Mouse (Mus musculus) kidney, adult 18-20 months (tissue): ENCODE measurements at regions not wholly inside any gene's neighbourhood (a gene's known extent, or its start where the extent isn't known, plus 50 kb on each side); places are given as distances from the start of the nearest gene placed in this dataset.

Experiments
- DNase-seq: peaks from one replicate; pipeline ENCODE4 v3.0.0; 2021

DNA sequence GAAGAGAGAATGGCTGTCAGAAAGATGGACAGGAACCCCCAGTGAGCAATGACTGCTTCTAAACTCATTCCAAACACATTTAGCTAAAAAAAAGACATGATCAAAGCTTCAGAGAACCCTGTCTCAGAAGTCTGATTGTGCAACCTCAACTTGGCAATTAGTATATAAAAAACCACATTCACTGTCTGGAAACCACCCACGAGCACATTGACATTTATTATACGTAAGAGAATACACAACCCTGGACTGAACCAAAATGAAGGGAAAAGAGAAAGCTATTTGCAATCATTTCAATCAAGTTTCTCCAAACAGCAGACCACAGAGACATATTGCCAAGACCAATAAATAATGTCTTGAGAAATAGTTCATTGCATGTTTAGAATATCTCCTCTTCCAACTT, 820.7 kb upstream of the Adgrl2 start:
- no peak for DNase-seq

DNA sequence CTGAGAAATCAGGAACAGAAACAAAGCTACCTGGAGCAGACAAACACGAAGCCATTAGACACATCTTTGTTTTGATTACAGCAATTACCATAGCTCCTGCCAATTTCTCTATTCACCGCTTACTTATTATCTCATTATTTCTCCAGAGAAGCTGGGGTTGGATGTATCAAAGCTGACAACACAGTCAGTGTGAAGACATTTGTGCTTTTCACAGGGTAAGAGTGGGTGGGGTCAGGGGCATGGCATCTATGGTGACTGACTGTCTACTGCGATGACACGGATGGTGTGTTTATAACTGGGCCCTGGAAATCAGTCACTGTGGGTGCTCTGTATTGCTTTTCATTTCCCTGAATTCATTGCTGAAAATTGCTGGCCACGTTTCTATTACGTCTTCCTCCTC, 815.0 kb upstream of the Adgrl2 start:
- DNase-seq = no peak

DNA sequence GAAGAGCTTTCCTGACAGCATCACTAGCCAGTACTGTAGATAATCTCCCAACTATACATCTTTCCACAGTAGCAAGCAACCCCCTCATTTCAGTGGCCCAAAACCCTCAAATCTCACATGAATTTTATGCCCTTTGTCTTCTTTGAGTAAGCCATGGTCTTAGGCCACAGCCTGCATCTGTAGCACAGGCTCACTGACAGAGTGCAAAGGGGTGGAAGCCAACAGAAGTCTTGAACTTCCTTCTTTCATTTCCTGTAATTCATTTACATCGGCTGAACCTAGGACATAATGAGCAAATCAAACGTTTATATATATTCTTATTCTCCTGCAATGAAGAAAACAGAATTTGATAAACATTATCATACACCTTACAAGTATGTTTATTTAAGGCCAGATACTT, 805.8 kb upstream of the Adgrl2 start:
- no peak for DNase-seq

- no peak for DNase-seq
Measured at GRCm38 (mm10) chr3:149791593-149791992, 801.2 kb upstream of the Adgrl2 start.

DNA sequence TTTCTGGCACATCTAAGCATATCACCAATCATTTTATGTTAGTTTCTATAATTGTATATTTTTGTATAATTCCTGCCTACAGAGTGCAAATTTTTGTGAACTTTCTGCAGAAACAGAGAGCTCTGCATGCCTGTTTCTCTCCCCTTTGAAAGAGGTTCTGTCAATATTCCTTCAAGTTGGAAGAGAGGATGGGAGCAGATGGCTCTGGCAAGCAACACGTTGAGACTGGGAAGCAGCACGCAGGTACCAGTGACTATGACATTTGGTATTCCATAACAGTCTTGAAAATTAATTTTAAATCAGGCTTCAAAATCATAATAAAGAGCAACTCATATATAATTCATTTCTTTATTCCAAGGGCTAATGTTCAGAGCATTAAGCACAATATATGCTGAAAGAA, 795.7 kb upstream of the Adgrl2 start:
- no peak for DNase-seq

DNA sequence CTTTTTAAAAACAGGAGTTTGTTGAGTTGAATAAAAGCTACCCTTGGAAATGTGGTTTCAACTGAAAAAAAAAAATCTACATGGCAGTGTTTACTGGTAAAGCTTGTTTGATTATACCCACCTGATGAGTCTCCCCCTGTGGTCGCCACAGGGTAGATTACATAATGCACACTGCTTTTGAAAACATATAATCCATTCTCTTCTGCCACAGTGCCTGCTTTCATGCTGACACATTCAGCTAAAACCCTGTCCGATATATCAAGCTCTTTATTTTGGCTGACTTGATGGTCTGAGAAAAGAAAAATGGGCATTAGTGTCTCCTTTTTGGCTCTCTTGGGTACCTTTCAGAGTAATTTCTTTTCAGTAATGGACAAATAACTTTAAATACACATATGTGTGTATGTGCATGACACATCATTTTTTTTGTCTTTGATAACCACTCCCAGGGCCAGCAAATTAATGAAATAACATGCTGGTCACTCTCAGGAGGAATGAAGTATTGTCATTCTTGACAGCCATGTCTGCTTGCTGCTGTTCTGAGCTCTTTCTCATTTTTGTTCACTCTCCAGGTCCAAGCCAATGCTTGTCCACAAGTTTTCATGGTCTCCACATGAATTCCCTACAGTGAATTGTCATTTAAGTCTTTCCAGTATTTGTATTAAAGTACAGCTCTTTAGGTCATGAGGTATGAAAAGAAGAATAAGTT, 793.7 kb upstream of the Adgrl2 start:
- DNase-seq = no peak

GRCm38 (mm10) chr3:149767847-149768421, 777.6 kb upstream of the Adgrl2 start:
- no peak for DNase-seq

- no peak for DNase-seq
Measured at GRCm38 (mm10) chr3:149761245-149761644, 770.9 kb upstream of the Adgrl2 start.

DNA sequence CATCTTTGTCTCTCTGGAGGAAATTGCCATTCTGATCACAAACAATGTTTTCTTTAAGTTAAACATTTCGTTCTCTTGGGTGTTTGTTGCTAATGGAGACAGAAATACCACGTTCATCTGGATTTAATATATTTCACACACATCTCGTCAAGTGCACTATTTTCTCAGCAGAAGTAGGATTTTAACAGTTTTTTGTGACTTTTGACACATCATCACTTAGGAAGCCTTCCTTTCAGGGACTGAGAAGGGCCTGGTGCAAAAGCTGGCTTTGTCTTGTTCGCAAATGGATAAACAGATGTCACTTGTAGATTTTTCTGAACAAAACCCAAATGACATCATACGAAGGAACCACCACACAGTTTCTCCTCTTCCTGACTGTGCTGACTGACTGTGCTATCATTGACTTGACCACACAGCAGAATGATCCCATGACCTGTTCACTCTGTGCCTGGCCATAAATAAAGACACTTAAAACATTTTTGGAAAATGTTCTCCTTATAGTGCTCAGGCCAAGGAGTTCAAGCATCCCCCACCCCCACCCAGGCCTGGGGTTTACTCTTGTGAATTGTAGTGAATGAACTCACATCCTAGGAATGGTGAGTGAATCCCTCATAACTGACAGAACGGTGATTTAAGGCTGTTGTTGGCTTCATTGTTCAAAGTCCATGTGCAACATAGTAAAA, 767.7 kb upstream of the Adgrl2 start:
- DNase-seq = no peak

DNA sequence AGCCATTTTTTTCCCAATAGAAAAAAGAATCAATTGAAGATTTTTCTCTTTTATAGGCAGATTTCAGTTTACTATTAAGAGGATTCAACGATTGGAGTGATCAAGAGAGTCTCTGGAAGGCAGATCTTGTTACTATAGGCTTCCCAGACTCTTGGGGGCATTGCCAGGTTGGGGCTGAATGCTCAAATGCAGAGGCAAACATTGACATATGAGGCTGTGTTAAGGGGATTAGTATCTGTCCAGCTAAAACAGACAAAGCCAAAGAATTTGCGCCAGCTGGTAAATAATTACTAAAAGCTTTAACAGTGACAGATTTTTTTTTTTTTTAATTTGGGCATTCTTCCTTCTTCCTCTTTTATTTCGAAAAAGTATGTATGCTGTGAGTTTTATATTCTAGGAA, 745.7 kb upstream of the Adgrl2 start:
- DNase-seq = no peak

GRCm38 (mm10) chr3:149726212-149726611, 735.9 kb upstream of the Adgrl2 start:
- DNase-seq = no peak

- DNase-seq = no peak
Measured at GRCm38 (mm10) chr3:149724879-149725278, 734.5 kb upstream of the Adgrl2 start.

DNA sequence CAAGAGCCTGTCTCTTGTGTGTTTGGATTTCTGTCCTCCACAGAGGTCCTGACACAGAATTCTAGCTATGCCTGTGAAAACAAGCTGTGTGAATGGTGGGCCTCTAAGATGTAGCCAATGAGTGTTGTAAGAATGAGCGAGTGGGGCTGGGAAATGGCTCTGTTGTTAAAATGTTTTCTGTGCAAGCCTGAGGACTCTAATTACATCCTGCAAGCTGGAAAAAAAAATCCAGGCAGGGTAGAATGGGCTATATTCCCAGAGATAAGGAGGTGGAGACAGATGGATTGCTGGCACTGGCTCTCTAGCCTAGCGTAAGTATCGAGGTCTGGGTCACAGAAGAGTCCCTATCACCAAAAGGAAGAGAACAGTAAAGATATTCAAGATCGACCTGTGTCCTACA, 731.5 kb upstream of the Adgrl2 start:
- DNase-seq = no peak

GRCm38 (mm10) chr3:149720306-149720705, 730.0 kb upstream of the Adgrl2 start:
- no peak for DNase-seq

DNA sequence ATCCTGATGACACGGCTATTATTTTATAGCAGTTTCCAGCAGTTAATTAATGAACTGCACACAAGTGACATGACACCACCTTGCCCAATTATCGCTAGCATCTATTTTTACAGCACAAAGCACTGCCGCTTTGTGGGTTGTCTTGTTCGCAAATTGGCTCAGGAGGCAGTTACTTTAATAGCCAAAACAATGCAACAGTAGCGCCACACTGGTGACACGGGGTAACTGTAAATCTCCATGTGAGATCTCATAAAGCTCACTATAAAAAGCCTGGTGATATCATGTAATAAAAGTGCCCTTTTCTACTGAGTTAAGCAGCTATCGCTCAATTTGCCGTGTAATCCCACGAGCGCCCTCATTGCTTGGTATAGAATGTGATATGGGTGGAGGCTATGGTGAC, 715.4 kb upstream of the Adgrl2 start:
- DNase-seq = no peak

DNA sequence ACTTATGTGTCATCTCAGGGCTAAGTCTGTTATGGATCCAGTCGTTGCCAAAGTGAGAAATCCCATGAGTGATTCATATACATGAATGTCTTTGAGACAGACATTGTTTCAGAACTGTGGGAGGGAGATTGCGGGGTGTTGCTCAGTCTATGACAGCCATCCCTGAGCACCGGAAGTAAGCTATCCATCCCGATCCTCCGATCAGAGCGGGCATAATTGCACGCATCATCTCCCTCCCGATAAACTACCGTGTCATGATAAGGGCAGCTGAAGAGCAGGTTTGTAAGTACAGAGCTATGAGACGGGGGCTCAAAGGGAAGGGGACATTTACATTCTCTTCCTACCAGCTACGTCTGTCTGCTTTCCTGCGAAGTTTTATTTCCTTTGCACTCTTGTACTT, 715.0 kb upstream of the Adgrl2 start:
- no peak for DNase-seq

- DNase-seq = no peak
Measured at GRCm38 (mm10) chr3:149704478-149704877, 714.1 kb upstream of the Adgrl2 start.

DNA sequence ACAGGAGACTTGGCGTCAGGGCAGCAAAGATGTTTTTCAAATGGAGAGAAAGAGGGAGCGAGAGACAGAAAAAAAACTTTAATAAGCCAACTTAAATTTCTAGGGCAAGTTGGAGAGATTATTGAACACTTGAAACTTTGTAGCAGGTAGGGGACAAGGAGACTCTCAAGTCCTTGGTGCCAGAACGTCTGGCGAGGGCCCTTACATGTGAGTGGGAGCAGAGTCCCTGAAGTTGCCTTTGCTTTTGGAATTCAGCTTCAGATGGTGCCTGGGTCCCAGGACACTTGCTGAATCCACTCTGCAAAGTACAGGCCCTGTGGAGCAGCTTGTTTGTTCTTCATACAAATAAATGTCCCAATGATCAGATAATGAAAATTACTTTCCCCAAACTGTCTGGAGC, 693.2 kb upstream of the Adgrl2 start:
- no peak for DNase-seq

DNA sequence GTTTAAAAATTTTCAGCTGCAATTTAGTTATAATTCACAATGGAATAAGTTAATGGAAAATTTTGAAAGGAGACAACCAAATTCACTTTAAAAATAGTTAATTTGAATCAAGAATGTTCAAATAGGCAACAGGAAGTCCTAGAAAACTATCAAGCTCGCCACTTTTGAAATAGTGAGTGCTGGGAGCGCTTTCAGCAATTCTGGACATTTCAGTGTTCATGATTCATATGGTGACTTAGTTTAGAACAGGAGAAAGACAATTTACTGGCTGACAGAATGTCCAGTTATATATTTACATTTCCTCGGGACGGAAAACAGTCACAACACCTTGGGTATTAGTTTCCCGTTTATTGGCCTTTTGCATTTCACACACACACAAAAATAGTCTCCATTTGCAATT, 691.9 kb upstream of the Adgrl2 start:
- no peak for DNase-seq

DNA sequence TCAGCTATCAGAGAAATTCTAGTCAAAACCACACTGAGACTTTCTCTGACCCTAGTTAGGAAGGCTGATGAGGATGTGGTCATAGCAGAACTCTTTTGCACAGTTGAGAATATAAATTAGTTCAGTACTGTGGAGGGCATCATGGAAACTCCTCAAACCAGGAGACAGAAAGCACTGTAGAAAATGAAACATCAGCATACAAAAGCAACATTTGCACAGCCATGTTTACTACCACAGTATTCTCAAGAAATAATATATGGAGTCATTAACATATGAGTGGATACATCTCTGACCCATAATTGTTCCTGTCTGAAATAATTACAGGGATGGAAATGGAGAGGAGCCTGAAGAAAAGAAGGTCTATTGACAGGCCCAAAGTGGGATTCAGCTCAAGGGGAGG, 683.6 kb upstream of the Adgrl2 start:
- no peak for DNase-seq

- no peak for DNase-seq
Measured at GRCm38 (mm10) chr3:149664624-149665023, 674.3 kb upstream of the Adgrl2 start.

DNA sequence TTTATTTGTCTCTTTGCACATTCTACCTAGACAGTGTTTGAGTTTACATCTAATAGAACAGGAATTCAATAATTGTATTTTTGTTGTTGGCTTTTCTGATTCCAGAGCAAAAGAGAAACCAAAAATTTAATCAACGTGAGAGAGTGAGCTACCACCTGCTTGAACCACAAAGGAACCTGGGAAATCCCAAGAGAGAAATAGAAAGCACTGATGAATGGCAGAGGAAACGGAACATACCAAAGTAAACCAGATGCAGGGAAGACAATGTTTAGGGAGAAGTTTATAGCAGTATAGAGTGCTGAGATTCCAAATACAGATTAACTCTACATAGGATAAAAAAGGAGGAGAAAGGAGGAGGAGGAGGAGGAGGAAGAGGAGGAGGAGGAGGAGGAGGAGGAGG, 648.0 kb upstream of the Adgrl2 start:
- DNase-seq = no peak

DNA sequence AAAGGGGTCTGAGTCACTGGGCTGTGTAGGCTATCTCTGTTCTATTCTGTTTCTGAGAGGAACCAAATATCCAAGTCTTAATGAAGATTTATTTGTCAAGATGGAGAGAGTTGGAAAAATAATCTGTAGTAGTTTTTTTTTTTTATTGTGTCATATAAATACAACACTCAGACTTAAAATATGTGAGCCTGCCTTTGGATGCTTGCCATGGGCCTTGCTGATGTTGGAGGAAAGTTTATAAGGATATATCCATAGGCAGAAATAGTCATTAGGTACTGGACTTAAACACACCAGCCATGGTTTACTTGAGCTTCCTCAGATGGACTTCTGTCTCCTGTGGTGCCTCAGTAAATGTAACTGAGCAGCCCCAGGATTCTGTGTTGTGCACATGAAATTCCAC, 635.8 kb upstream of the Adgrl2 start:
- DNase-seq = no peak

GRCm38 (mm10) chr3:149625497-149625896, 635.1 kb upstream of the Adgrl2 start:
- DNase-seq = no peak

DNA sequence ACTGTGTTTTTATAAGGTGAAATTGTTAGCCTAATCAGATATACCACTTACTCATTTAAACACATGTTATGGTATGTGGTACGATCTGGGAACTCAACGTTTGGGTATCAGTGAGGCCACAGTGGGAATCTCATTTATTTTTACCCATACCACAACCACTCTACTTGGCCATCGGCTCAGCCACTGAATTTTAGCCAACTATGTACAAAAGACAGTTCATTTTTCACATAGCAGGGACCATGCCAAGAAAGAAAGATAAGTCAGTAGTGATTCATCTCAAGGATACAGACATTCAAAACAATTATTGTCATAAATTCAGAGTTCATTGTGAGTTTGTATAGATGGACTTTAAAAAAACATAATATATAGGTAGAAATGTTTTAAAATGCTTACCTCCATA, 634.7 kb upstream of the Adgrl2 start:
- no peak for DNase-seq
